Mouse (Mus musculus): ENCODE results near the gene Saal1.

DNA sequence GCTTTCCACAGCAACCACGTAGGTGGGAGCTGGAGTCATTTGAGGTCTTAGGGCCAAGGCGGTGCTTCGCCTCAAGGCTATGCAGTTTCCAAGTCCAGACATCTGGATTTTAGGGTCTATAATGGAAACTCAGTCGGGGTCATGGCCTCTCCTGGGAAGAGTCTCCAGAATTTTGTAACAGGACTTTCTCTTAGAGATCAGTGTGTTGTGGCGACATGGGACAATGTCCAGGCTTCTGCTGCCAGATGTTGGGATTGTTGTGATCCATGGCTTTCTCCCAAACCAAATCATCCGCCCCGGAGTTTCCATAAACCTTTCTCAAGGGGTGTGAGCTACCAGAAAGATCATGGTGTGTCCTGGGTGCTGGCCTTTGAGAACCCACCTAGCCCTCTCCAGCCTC, 35.9 kb upstream of the Saal1 start:
- TF ChIP-seq CTCF (conservative IDR thresholded peaks at IDR 0.05; ENCODE audit: low read length) (no peak), POU5F1 (IDR thresholded peaks at IDR 0.05; ENCODE audit: borderline replicate concordance, low read length) (no peak), NANOG (IDR thresholded peaks at IDR 0.05; ENCODE audit: borderline replicate concordance, low read length) (no peak)

All from E14TG2a.4 (cell line).